Mouse (Mus musculus) intestine, embryonic 16.5 days (tissue): ENCODE measurements around the gene Hinfp. TPM values are rescaled to one million over a fixed set of nuclear protein-coding genes. Genes with fewer than 3 reads are reported as not detected.
"Not testable (repeated sequence)": the region's sequence is repeated elsewhere in the genome, so short reads cannot be mapped to it uniquely, and the experiment has no call there.

Source experiments
- ATAC-seq: fragments of 200-750 bp; cut with Nextera tagmentation; 2 replicates; pipeline ENCODE4 v1.8.0; 2017; ENCODE audit warnings: moderate TSS enrichment, moderate library complexity
- H3K27ac ChIP-seq: fragments of 300-500 bp; sonication (generic); 2 replicates; pipeline ENCODE4 v1.5.1; 2014; ENCODE audit warnings: mild to moderate bottlenecking, low read length
- H3K27me3 ChIP-seq: fragments of 300-500 bp; sonication (generic); replicated peaks from 2 replicates; pipeline ENCODE4 v1.6.1; 2014; ENCODE audit warnings: low read length, control low read depth, mixed read lengths; ENCODE audit not compliant: control insufficient read depth, insufficient read depth
- H3K36me3 ChIP-seq: fragments of 300-500 bp; sonication (generic); 2 replicates; pipeline ENCODE4 v1.6.1; 2014; ENCODE audit warnings: low read length, control low read depth; ENCODE audit not compliant: control insufficient read depth, insufficient read depth
- H3K4me1 ChIP-seq: fragments of 300-500 bp; sonication (generic); 2 replicates; pipeline ENCODE4 v1.6.1; 2014; ENCODE audit warnings: low read length, control low read depth, mixed read lengths; ENCODE audit not compliant: control insufficient read depth, insufficient read depth
- H3K4me2 ChIP-seq: fragments of 300-500 bp; sonication (generic); 2 replicates; pipeline ENCODE4 v1.6.1; 2014; ENCODE audit warnings: low read depth, low read length, control low read depth
- H3K4me3 ChIP-seq: fragments of 300-500 bp; sonication (generic); 2 replicates; pipeline ENCODE4 v1.5.1; 2014; ENCODE audit warnings: mild to moderate bottlenecking, low read length
- H3K9ac ChIP-seq: fragments of 300-500 bp; sonication (generic); 2 replicates; pipeline ENCODE4 v1.6.1; 2014; ENCODE audit warnings: low read depth, low read length
- H3K9me3 ChIP-seq: fragments of 300-500 bp; sonication (generic); 2 replicates; pipeline ENCODE4 v1.6.1; 2016; ENCODE audit warnings: low read length, control low read depth; ENCODE audit not compliant: control insufficient read depth
- WGBS: fragments of 180-500 bp; shearing (Covaris S2); extraction: QIAGEN DNeasy Blood & Tissue Kit; methylation state at CpG from one replicate; pipeline ENCODE4 v1.1.7; 2014; 5-methylcytosine and 5-hydroxymethylcytosine counted together
- polyA plus RNA-seq: library from polyadenylated mRNA; unstranded; fragments of >200 nt; fragmentation: Nextera tagmentation; extraction: Ambion mirVana; gene quantifications from 2 replicates; pipeline ENCODE4 v1.2.1, GENCODE M21; 2015

Hinfp gene
- polyA plus RNA-seq, 1 experiment from 2014 or later: 19.4 TPM

- H3K27ac ChIP-seq: peak overlapping the region; percentile 96
- not testable (repeated sequence) for H3K9me3 ChIP-seq, H3K27me3 ChIP-seq, ATAC-seq, H3K36me3 ChIP-seq, H3K9ac ChIP-seq
- peak overlapping the region; percentile 81; the same call in 1 of the 2 replicates for H3K4me3 ChIP-seq
- peak overlapping the region; percentile 81 for H3K4me2 ChIP-seq
- 62% methylated on average over 7 of the region's 8 CpGs for WGBS
- peaks cover 13% of the 10 kb centered on the region for H3K4me1 ChIP-seq
These were observed 19.7 kb upstream of the Hinfp start for GRCm38 (mm10) chr9:44325032-44325767.

GRCm38 (mm10) chr9:44324147-44324546 lies 18.7 kb upstream of the Hinfp start:
- Histone ChIP-seq H3K27ac (no peak overlapping the region), H3K4me2 (no peak overlapping the region), H3K9ac (no peak overlapping the region), H3K9me3 (no peaks in the 10 kb centered on the region), H3K4me1 (peaks cover 13% of the 10 kb centered on the region), H3K4me3 (no peak overlapping the region), H3K27me3 (no peaks in the 10 kb centered on the region), H3K36me3 (no peaks in the 10 kb centered on the region)
- no peak for ATAC-seq
- 74% methylated on average over 6 of the region's 6 CpGs for WGBS

- H3K4me3 ChIP-seq, H3K36me3 ChIP-seq, ATAC-seq, H3K9ac ChIP-seq, H3K27ac ChIP-seq, H3K9me3 ChIP-seq, H3K4me2 ChIP-seq, H3K27me3 ChIP-seq: not testable (repeated sequence)
- 79% methylated on average over 4 of the region's 4 CpGs for WGBS
- peaks cover 18% of the 10 kb centered on the region for H3K4me1 ChIP-seq
These were observed 18.2 kb upstream of the Hinfp start for GRCm38 (mm10) chr9:44323656-44324055.

GRCm38 (mm10) chr9:44320799-44321133 lies 15.3 kb upstream of the Hinfp start:
- WGBS: 22% methylated on average over 6 of the region's 6 CpGs
- peaks cover 19% of the 10 kb centered on the region for H3K4me1 ChIP-seq
- H3K9ac ChIP-seq: peak overlapping the region; percentile 54
- peak overlapping the region; percentile 74 for H3K4me2 ChIP-seq
- no peaks in the 10 kb centered on the region for H3K27me3 ChIP-seq
- H3K9me3 ChIP-seq: no peaks in the 10 kb centered on the region
- peak overlapping the region; percentile 90 for H3K4me3 ChIP-seq
- 0 out of 2 replicates have a peak, but pooled peaks cover 3% of the 10 kb centered on the region for H3K36me3 ChIP-seq
- peak; percentile 2; the same call in 1 of the 2 replicates for ATAC-seq
- H3K27ac ChIP-seq: peak overlapping the region; percentile 66

GRCm38 (mm10) chr9:44319887-44320798 lies 14.7 kb upstream of the Hinfp start, which contains the start of gene C2cd2l:
TSS of gene C2cd2l (minus strand) at chr9:44320285.
- WGBS: under 1% methylated on average over 66 of the region's 67 CpGs
- Histone ChIP-seq H3K27ac (peak within 1 kb of the TSS; percentile 78), H3K36me3 (0 out of 2 replicates have a peak, but pooled peaks cover 3% of the 10 kb centered on the region), H3K9ac (peak within 1 kb of the TSS; percentile 86), H3K27me3 (no peaks in the 10 kb centered on the region), H3K4me3 (peak within 1 kb of the TSS; percentile 90), H3K4me2 (peak within 1 kb of the TSS; percentile 88), H3K4me1 (peaks cover 18% of the 10 kb centered on the region), H3K9me3 (no peaks in the 10 kb centered on the region)
- peak; percentile 97 for ATAC-seq

GRCm38 (mm10) chr9:44319105-44319886 lies 13.8 kb upstream of the Hinfp start:
- peak overlapping the region; percentile 88 for H3K4me2 ChIP-seq
- H3K36me3 ChIP-seq: 0 out of 2 replicates have a peak, but pooled peaks cover 3% of the 10 kb centered on the region
- WGBS: 3% methylated on average over 37 of the region's 37 CpGs
- peaks cover 18% of the 10 kb centered on the region for H3K4me1 ChIP-seq
- H3K27me3 ChIP-seq: no peaks in the 10 kb centered on the region
- ATAC-seq: peak; percentile 16; the same call in 1 of the 2 replicates
- no peaks in the 10 kb centered on the region for H3K9me3 ChIP-seq
- peak overlapping the region; percentile 78 for H3K27ac ChIP-seq
- H3K9ac ChIP-seq: peak overlapping the region; percentile 86
- peak overlapping the region; percentile 90 for H3K4me3 ChIP-seq

- Histone ChIP-seq H3K9ac (peak overlapping the region; percentile 86), H3K4me1 (peaks cover 18% of the 10 kb centered on the region), H3K4me3 (peak overlapping the region; percentile 90), H3K9me3 (no peaks in the 10 kb centered on the region), H3K27me3 (no peaks in the 10 kb centered on the region), H3K4me2 (peak overlapping the region; percentile 88), H3K27ac (peak overlapping the region; percentile 78), H3K36me3 (0 out of 2 replicates have a peak, but pooled peaks cover 3% of the 10 kb centered on the region)
- no peak for ATAC-seq
- 32% methylated on average over 3 of the region's 3 CpGs for WGBS
These were observed 13.3 kb upstream of the Hinfp start for GRCm38 (mm10) chr9:44318826-44319095.

- peak overlapping the region; percentile 90 for H3K4me3 ChIP-seq
- peak overlapping the region; percentile 86 for H3K9ac ChIP-seq
- ATAC-seq: peak; percentile 54
- peak overlapping the region; percentile 78 for H3K27ac ChIP-seq
- WGBS: 56% methylated on average over 5 of the region's 5 CpGs
- H3K36me3 ChIP-seq: peaks cover 8% of the 10 kb centered on the region; the same call in 1 of the 2 replicates
- peaks cover 18% of the 10 kb centered on the region for H3K4me1 ChIP-seq
- H3K4me2 ChIP-seq: peak overlapping the region; percentile 88
- no peaks in the 10 kb centered on the region for H3K27me3 ChIP-seq
- H3K9me3 ChIP-seq: no peaks in the 10 kb centered on the region
These were observed 12.8 kb upstream of the Hinfp start for GRCm38 (mm10) chr9:44318076-44318825.
